Mouse (Mus musculus): ENCODE data around the gene Zfp239.

DNA sequence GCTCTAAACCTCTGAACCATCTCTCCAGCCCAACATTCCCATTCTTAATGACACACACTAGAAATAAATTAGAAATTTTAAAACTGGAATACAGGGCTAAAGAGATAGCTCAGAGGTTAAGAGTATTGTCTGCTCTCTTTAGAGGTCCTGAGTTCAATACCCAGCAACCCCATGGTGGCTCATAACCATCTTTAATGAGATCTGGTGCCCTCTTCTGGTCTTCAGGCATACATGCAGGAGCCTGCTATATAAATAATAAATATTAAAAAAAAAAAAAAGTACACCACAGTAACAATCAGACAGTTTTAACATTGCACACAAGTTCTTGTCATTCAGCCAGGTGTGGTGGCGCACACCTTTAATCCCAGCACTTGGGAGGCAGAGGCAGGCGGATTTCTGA lies 14.1 kb upstream of the Zfp239 start:
- TF ChIP-seq EP300 (IDR thresholded peaks at IDR 0.05; ENCODE audit: insufficient read depth, low read depth, low read length) (no peak), CTCF (IDR thresholded peaks at IDR 0.05) (peak; percentile 48), POLR2A (IDR thresholded peaks at IDR 0.05; ENCODE audit: insufficient read depth, low read depth, low read length) (no peak)

All from heart, adult 2 months (tissue).